Mouse (Mus musculus) hindbrain, embryonic 16.5 days (tissue): Measurements from ENCODE around the gene Adap2. TPM values are rescaled to one million over a fixed set of nuclear protein-coding genes. Genes with fewer than 3 reads are reported as not detected.
A peak's percentile ranks its signal among the peaks of the same experiment; 100 is the strongest.

ENCODE experiments used
- ATAC-seq: fragments of 200-750 bp; cut with Nextera tagmentation; 2 replicates; pipeline ENCODE4 v1.8.0; 2017; ENCODE audit warnings: moderate TSS enrichment, moderate library complexity
- H3K27ac ChIP-seq: fragments of 300-500 bp; sonication (generic); 2 replicates; pipeline ENCODE4 v1.5.1; 2014; ENCODE audit warnings: low read depth, mild to moderate bottlenecking, control low read depth, low read length, moderate library complexity
- H3K27me3 ChIP-seq: fragments of 300-500 bp; sonication (generic); replicated peaks from 2 replicates; pipeline ENCODE4 v1.6.1; 2014; ENCODE audit warnings: low read length; ENCODE audit not compliant: control insufficient read depth, insufficient read depth
- H3K36me3 ChIP-seq: fragments of 300-500 bp; sonication (generic); 2 replicates; pipeline ENCODE4 v1.6.1; 2014; ENCODE audit warnings: mild to moderate bottlenecking, low read length, moderate library complexity, mixed read lengths; ENCODE audit not compliant: control insufficient read depth, insufficient read depth
- H3K4me1 ChIP-seq: fragments of 300-500 bp; sonication (generic); 2 replicates; pipeline ENCODE4 v1.6.1; 2014; ENCODE audit warnings: low read depth, low read length; ENCODE audit not compliant: control insufficient read depth, insufficient read depth
- H3K4me2 ChIP-seq: fragments of 300-500 bp; sonication (generic); 2 replicates; pipeline ENCODE4 v1.6.1; 2014; ENCODE audit warnings: mild to moderate bottlenecking, low read length, control low read depth, moderate library complexity
- H3K4me3 ChIP-seq: fragments of 300-500 bp; sonication (generic); 2 replicates; pipeline ENCODE4 v1.5.1; 2014; ENCODE audit warnings: mild to moderate bottlenecking, low read length, control low read depth, moderate library complexity
- H3K9ac ChIP-seq: fragments of 300-500 bp; sonication (generic); 2 replicates; pipeline ENCODE4 v1.6.1; 2014; ENCODE audit warnings: low read depth, mild to moderate bottlenecking, control low read depth, low read length, moderate library complexity
- H3K9me3 ChIP-seq: fragments of 300-500 bp; sonication (generic); 2 replicates; pipeline ENCODE4 v1.6.1; 2014; ENCODE audit warnings: mild to moderate bottlenecking, low read length, moderate library complexity; ENCODE audit not compliant: control insufficient read depth
- whole genome bisulfite sequencing: fragments of 180-500 bp; shearing (Covaris S2); extraction: QIAGEN DNeasy Blood & Tissue Kit; methylation state at CpG from one replicate; pipeline ENCODE4 v1.1.7; 2014; 5-methylcytosine and 5-hydroxymethylcytosine counted together
- polyA plus RNA-seq: library from polyadenylated mRNA; unstranded; fragments of >200 nt; fragmentation: Nextera tagmentation; extraction: Ambion mirVana; gene quantifications from 2 replicates; pipeline ENCODE4 v1.2.1, GENCODE M21; 2015

Gene Adap2
- polyA plus RNA-seq, 1 experiment from 2014 or later: 4.1 TPM

- no peak overlapping the region for H3K4me3 ChIP-seq
- no peak for ATAC-seq
- WGBS: 78% methylated on average over 1 of the region's 1 CpGs
These were observed 46.4 kb downstream of the Adap2 start for GRCm38 (mm10) chr11:80200326-80200725.

GRCm38 (mm10) chr11:80202296-80202695, 48.4 kb downstream of the Adap2 start:
- Histone ChIP-seq H3K36me3 (no peaks in the 10 kb centered on the region), H3K4me3 (no peak overlapping the region), H3K4me1 (no peaks in the 10 kb centered on the region), H3K27ac (no peak overlapping the region), H3K9ac (no peak overlapping the region), H3K4me2 (no peak overlapping the region), H3K27me3 (no peaks in the 10 kb centered on the region), H3K9me3 (no peaks in the 10 kb centered on the region)
- 80% methylated on average over 6 of the region's 6 CpGs for WGBS
- no peak for ATAC-seq

More at GRCm38 (mm10) chr11:80200326-80200725, 46.4 kb downstream of the Adap2 start:
- Histone ChIP-seq H3K27me3 (no peaks in the 10 kb centered on the region), H3K4me2 (no peak overlapping the region), H3K27ac (no peak overlapping the region), H3K9me3 (no peaks in the 10 kb centered on the region), H3K9ac (no peak overlapping the region), H3K4me1 (no peaks in the 10 kb centered on the region), H3K36me3 (no peaks in the 10 kb centered on the region)

- H3K9ac ChIP-seq: no peak overlapping the region
- ATAC-seq: no peak
- H3K4me1 ChIP-seq: no peaks in the 10 kb centered on the region
- H3K9me3 ChIP-seq: no peaks in the 10 kb centered on the region
- H3K4me2 ChIP-seq: no peak overlapping the region
- no peaks in the 10 kb centered on the region for H3K27me3 ChIP-seq
- WGBS: 67% methylated on average over 3 of the region's 3 CpGs
- H3K27ac ChIP-seq: no peak overlapping the region
- H3K36me3 ChIP-seq: no peaks in the 10 kb centered on the region
- no peak overlapping the region for H3K4me3 ChIP-seq
These were observed 50.1 kb downstream of the Adap2 start for GRCm38 (mm10) chr11:80204037-80204436.

- WGBS: 41% methylated on average over 5 of the region's 5 CpGs
- Histone ChIP-seq H3K9ac (no peak overlapping the region), H3K4me1 (peaks cover 2% of the 10 kb centered on the region), H3K36me3 (no peaks in the 10 kb centered on the region), H3K27ac (no peak overlapping the region), H3K4me2 (no peak overlapping the region), H3K9me3 (no peaks in the 10 kb centered on the region), H3K4me3 (no peak overlapping the region), H3K27me3 (no peaks in the 10 kb centered on the region)
- ATAC-seq: no peak
These were observed 51.0 kb downstream of the Adap2 start for GRCm38 (mm10) chr11:80204941-80205340.

- H3K9ac ChIP-seq: no peak overlapping the region
- 0 out of 2 replicates have a peak overlapping the region, but pooled peaks have one; percentile 2 for H3K4me2 ChIP-seq
- H3K4me1 ChIP-seq: peaks cover 13% of the 10 kb centered on the region
- H3K27me3 ChIP-seq: no peaks in the 10 kb centered on the region
- no peak overlapping the region for H3K27ac ChIP-seq
- H3K4me3 ChIP-seq: no peak overlapping the region
- H3K9me3 ChIP-seq: no peaks in the 10 kb centered on the region
- H3K36me3 ChIP-seq: 0 out of 2 replicates have a peak, but pooled peaks cover 2% of the 10 kb centered on the region
- peak; percentile 58; the same call in 1 of the 2 replicates for ATAC-seq
- 35% methylated on average over 7 of the region's 7 CpGs for WGBS
These were observed 54.6 kb downstream of the Adap2 start for GRCm38 (mm10) chr11:80208465-80208859.

- Histone ChIP-seq H3K4me3 (peak within 1 kb of the TSS; percentile 99), H3K4me1 (peaks cover 13% of the 10 kb centered on the region), H3K36me3 (0 out of 2 replicates have a peak, but pooled peaks cover 2% of the 10 kb centered on the region), H3K9ac (peak within 1 kb of the TSS; percentile 97), H3K27ac (peak within 1 kb of the TSS; percentile 94), H3K27me3 (no peaks in the 10 kb centered on the region), H3K4me2 (peak within 1 kb of the TSS; percentile 68), H3K9me3 (no peaks in the 10 kb centered on the region)
- WGBS: under 1% methylated on average over 74 of the region's 78 CpGs
- ATAC-seq: peak; percentile 95
These were observed 55.2 kb downstream of the Adap2 start, which contains the start of gene Rhot1 for GRCm38 (mm10) chr11:80208860-80209800. Gene Rhot1 (plus strand): TSS chr11:80209019.

GRCm38 (mm10) chr11:80210321-80210720, 56.4 kb downstream of the Adap2 start:
- Histone ChIP-seq H3K9ac (peak overlapping the region; percentile 7; the same call in 1 of the 2 replicates), H3K36me3 (0 out of 2 replicates have a peak, but pooled peaks cover 2% of the 10 kb centered on the region), H3K27me3 (no peaks in the 10 kb centered on the region), H3K4me3 (peak overlapping the region; percentile 99), H3K27ac (no peak overlapping the region), H3K9me3 (no peaks in the 10 kb centered on the region), H3K4me1 (peaks cover 13% of the 10 kb centered on the region), H3K4me2 (peak overlapping the region; percentile 68)
- no peak for ATAC-seq
- WGBS: 63% methylated on average over 6 of the region's 6 CpGs

- Histone ChIP-seq H3K9ac (no peak overlapping the region), H3K4me2 (no peak overlapping the region), H3K9me3 (no peaks in the 10 kb centered on the region), H3K27me3 (no peaks in the 10 kb centered on the region), H3K36me3 (0 out of 2 replicates have a peak, but pooled peaks cover 2% of the 10 kb centered on the region), H3K4me1 (peaks cover 13% of the 10 kb centered on the region), H3K4me3 (no peak overlapping the region), H3K27ac (no peak overlapping the region)
- 97% methylated on average over 2 of the region's 2 CpGs for WGBS
- ATAC-seq: no peak
These were observed 58.4 kb downstream of the Adap2 start for GRCm38 (mm10) chr11:80212282-80212681.

- Histone ChIP-seq H3K4me1 (peaks cover 8% of the 10 kb centered on the region), H3K9ac (no peak overlapping the region), H3K4me2 (no peak overlapping the region), H3K27me3 (no peaks in the 10 kb centered on the region), H3K9me3 (no peaks in the 10 kb centered on the region), H3K36me3 (peaks cover 2% of the 10 kb centered on the region; the same call in 1 of the 2 replicates), H3K27ac (no peak overlapping the region), H3K4me3 (no peak overlapping the region)
- WGBS: 92% methylated on average over 3 of the region's 3 CpGs
- no peak for ATAC-seq
These were observed 61.4 kb downstream of the Adap2 start for GRCm38 (mm10) chr11:80215291-80215690.
